Mouse (Mus musculus) spleen, adult 2 months (tissue): Measurements from ENCODE around the gene Slc35f3.

Experiments
- CTCF ChIP-seq: fragments of 200-500 bp; IDR thresholded peaks from 2 replicates; pipeline ENCODE4 v1.5.1; 2011; ENCODE audit warnings: mild to moderate bottlenecking, inconsistent platforms; ENCODE audit not compliant: insufficient read depth, insufficient read length, insufficient replicate concordance; ENCODE audit errors: extremely low read depth
- POLR2A ChIP-seq: fragments of 200-500 bp; IDR thresholded peaks from 2 replicates; pipeline ENCODE4 v1.6.1; 2011; ENCODE audit warnings: low read depth, low read length, inconsistent platforms

DNA sequence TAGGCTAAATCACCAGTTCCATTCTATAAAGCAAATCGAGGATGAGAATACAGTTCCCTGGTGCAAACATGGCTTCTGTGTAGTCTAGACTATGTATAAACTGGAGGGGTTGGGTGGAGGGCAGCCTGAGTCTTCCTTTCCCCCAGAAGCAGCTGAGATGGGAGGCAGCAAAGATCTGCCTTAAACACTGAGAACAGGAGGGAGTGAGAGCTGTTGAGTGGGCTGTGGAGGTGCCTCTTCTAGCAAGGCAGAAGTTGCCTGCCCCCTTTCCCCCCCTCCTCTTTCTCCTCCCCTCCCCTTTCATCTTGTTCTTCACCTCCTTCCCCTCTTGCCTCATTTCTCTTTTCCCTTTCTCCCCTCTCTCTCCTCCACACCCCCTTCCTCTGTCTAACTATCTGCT, 33.2 kb upstream of the Slc35f3 start:
- TF ChIP-seq CTCF = no peak
- no peak for TF ChIP-seq POLR2A
